Mouse (Mus musculus): ENCODE measurements around the gene Atrnl1.
"Not testable (repeated sequence)": the region's sequence is repeated elsewhere in the genome, so short reads cannot be mapped to it uniquely, and the experiment has no call there.

Gene Atrnl1

GRCm38 (mm10) chr19:57963874-57964273, 353.0 kb downstream of the Atrnl1 start:
- no peak for DNase-seq (ENCODE audit: low spot score in 2 of 2)

- DNase-seq (ENCODE audit: low spot score in 2 of 2): peak; percentile 73 to 80
These were observed 358.9 kb downstream of the Atrnl1 start for GRCm38 (mm10) chr19:57969766-57970165.

DNA sequence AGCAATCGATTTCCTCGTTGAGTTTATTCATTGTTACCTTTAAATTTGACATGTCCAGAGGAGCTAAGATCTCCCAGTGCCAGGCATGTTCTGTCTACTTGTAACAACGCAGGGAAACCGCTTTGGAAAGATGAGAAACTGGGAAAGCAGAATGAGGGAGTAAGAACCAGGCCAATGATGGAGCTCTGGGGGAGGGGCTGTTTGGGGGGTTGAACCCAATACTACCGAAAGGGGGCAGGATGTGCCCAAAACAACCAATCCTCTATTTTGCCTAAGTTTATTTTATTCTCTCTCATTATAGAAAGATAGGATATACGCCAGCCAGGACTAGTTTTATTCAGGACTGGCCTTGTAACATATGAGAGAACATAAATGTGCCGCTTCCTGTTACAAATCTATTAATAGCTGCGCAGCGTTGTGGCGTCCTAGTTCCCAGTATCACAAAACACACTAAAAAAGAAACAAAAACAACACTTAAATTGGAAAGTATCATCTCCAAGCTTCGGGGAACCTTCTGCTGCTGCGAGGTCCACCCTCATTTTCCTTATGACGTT, 359.6 kb downstream of the Atrnl1 start:
- peak; percentile 33 to 44 for DNase-seq (ENCODE audit: low spot score in 2 of 2)

GRCm38 (mm10) chr19:57975201-57975600, 364.4 kb downstream of the Atrnl1 start:
- no peak for DNase-seq (ENCODE audit: low spot score in 2 of 2)

DNA sequence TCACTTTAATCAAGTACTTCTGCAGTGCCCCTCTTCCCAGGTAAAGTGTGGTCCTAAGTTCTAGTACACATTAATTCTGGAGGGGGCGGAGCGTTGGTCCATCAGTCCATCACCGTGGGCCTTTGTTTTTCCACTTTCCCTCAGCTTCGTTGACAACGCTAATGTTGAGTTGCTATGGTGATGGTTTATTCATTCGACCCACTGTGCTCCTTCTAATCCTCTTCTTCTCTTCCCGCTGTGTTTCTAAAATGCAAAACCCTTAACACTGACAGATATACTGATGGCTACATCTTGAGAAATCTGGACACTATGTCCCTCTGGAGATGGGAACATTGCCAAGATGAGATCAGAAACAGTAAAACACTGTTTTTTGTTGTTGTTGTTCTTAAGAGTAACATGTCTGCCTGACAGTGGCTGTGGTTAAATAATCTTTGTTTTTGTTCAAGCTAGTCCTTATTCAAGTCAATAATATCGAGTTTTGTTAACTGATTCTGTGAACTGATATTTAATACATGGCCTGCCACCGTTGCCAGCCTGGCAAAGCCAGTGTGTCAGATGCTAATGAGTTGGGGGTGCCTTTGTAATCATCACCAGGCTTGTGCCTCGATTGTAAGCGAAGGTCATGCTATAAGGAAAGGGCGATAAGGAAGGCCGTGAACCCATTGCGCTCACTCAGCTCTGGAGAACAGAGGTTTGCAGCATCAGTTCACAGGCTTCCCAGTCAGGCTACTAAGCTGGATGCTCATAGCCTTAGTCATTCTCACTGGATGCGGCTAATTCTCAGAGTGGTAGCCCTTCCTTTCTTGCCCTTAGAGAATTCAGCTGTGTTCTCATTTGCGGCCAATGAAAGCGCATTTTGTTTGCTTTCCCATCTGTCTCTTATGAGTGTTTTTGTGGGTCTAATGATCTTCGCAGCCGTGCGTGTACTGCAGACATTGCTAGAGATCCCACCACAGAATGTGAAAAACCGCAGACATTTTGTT, 375.4 kb downstream of the Atrnl1 start:
- no peak for DNase-seq (ENCODE audit: low spot score in 2 of 2)

- DNase-seq (ENCODE audit: low spot score in 2 of 2): no peak
These were observed 377.0 kb downstream of the Atrnl1 start for GRCm38 (mm10) chr19:57987696-57988393.

DNA sequence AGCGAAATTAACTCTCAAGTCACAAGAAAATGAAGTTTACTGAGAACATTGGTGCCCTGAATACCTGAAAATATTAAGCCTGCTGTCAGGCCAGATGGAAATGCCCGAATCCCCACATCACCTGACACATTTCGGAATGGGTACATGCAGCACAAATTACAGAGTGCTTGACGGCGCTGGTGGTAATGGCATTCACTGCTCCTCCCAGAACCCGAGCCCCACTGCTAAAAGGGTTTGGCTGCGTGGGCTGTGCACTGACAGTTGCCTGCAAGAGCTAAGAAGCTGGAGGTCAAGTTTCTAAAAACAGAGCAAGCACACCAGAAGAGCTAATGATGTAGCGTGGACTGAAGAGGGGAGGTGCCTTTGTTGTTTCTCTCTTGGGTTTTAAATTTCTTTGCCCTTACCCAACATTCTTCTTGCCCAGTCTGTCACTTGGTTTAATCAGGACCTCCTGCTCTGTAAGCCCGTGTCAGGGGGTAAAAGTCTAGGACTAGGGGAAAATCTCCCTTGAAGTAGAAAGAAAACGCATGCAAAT, 377.8 kb downstream of the Atrnl1 start:
- DNase-seq (ENCODE audit: low spot score in 2 of 2): no peak

DNA sequence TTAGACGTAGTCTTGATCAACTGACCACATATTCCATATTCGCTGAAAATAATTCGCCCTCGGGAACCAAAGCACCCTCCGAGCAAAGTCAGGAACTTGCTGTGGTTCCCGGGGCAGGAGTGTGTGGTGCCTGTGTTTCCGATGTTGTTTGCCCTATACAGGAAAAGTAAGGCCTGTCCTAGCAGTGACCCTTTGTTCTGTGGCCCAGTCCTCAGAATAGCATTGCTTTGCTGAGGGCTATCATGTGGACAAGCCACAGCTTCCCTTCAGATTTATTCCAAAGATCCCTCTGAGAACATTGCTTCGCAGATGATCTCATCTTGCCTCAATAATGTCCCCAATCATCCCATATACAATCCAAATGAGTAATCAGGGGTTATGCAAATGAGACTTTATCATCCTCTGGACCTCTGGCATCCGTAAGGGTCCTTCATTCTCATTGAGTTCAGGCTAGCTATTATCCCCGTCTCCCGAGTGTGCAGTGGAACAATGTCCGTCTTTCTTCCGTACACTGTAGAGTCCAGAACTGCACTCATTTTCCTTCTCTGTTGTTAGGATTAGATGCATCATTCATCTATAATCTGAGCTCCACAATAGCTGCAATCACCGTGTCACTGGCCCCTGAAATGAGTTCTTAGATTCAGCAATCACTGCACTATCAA, 380.4 kb downstream of the Atrnl1 start:
- no peak for DNase-seq (ENCODE audit: low spot score in 2 of 2)

DNA sequence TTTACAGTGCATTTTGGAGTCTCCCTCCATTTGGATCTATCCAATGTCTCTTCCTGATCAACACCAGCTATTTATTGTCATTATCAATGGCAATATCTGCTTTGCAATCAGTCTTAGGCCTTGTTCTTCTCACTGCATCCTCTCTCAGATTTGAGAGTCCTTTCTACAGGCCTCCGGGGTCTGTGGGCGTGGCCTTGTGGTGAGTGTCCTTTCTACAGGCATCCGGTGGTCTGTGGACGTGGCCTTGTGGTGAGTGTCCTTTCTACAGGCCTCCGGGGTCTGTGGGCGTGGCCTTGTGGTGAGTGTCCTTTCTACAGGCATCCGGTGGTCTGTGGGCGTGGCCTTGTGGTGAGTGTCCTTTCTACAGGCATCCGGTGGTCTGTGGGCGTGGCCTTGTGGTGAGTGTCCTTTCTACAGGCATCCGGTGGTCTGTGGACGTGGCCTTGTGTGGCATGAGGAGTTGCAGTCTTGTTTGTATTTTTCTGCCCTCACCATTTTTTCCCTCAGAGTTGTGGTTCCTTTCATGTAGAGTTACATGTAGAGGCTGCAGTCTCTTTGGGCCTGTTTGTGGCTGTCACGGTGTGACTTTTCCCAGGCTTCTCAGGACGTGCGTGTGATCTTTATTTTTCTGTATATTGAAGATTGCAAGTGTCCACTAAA, 383.5 kb downstream of the Atrnl1 start:
- not testable (repeated sequence) for DNase-seq (ENCODE audit: low spot score in 2 of 2)

DNA sequence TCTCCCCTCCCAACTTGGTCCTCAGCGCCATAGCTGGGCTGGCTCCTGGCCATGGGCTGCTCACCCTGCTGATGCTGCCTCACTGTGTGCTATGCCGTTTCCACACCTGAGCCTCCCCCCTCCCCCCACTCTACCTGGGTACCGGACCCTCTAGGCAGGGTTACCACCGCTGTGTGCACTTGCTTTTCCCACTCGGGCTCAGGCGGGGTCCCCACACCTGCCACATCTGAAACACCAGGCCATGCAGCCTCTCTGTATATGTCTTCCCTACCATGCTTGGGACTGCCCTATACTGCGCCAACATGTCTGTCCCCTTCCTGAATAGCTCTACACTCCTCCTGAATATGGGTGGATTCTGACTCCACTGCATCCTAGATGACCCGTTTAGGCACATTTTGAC, 384.2 kb downstream of the Atrnl1 start:
- DNase-seq (ENCODE audit: low spot score in 2 of 2): no peak

DNA sequence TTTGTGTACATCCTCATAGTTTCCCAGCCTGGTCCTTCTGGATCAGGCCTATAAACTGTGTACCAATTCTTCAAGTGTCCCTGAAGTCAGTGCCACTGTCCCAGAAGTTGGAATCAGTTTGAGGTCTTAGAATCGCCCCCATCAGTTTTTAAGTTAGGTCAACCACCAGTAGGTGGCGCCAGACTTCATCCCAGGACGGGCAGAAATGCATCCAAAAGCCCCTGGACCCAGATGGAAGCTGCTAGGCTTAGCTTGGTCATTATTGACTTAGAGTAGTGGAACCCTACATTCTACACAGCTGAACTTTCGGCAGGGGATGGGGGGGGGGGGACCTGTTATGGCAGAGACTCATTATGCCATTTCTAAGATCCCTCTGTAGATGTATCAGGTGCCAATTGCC, 387.1 kb downstream of the Atrnl1 start:
- DNase-seq (ENCODE audit: low spot score in 2 of 2): no peak

- no peak for DNase-seq (ENCODE audit: low spot score in 2 of 2)
These were observed 400.8 kb downstream of the Atrnl1 start for GRCm38 (mm10) chr19:58011636-58012035.

DNA sequence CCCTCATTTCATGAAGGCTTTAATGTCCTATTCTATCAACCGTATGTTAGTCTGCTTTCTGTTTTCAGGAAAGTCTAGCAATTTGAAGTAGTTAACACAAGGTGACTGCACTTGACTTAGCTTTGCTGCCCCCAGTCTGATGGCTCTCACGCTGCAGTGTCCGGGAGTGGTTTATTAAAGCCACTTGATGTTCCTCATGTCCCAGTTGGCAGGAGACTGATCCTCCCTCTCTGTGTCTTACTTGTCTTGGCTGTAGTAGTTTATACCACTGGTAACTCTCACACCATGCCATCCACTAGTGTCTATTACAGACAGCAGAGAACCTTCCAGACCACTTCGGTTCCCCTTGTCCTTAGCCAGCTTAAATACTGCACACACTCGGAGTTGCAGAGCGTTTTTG, 404.9 kb downstream of the Atrnl1 start:
- no peak for DNase-seq (ENCODE audit: low spot score in 2 of 2)

DNA sequence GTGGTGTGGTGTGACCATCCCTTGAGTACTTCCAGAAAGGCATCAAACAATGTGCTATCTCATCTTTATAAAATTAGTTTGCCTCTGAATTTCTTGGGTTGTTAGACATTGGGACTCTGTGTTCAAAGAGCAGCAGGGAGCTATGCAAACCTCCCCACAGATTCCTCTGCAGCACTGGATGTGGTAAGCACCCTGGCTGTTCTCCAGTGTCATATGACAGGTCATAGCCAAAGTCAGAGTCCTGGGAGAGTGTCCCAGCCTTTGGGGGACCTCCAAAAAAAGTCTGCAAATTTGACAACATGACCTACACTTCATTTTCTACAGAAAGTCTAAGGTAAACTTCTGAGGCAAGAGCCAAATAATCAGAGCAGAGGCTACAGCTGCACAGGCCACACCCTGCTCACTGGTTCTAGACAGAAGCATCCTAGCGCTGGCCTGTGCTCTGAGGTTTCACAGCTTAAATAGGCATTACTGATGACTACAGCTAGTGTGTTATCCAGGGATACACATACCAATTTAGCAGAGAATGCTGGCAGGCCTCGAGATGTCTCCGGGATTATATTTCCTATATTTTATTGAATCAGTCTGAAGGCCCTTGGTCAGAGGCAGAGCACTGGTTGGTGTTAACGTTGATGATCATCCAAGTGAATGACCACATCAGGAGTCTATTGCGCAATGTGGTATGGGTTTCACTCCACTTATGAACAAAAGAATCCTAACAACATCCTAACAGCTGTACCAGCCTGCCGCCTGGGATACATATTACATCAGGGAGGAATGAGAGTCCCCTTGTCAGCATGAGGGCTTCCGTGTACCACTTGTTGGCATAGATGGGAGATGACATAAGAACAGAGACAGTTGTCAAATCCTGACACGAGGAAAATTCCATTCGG, 406.0 kb downstream of the Atrnl1 start:
- DNase-seq (ENCODE audit: low spot score in 2 of 2): no peak

- no peak for DNase-seq (ENCODE audit: low spot score in 2 of 2)
These were observed 406.6 kb downstream of the Atrnl1 start for GRCm38 (mm10) chr19:58017468-58017867.

DNA sequence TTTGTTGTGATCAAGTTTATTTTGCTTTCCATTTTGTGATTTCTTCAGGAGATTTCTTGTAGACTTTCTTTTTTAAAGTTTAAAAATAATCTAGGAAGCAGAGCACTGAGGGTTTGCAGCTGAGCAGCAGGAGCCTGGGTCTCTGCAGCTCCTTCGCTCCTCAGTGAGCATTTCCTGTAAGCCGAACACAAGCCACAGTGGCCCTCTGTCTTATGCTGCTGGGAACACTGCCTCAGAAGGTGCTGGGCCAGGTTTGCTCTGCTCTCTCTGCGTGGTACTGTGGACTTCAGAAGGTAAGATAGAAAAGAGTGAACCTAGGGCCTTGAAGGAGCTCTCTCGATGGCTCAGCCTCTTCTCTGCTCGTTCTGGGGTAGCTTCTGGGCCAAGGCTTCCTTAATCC, 407.9 kb downstream of the Atrnl1 start:
- DNase-seq (ENCODE audit: low spot score in 2 of 2): no peak

DNA sequence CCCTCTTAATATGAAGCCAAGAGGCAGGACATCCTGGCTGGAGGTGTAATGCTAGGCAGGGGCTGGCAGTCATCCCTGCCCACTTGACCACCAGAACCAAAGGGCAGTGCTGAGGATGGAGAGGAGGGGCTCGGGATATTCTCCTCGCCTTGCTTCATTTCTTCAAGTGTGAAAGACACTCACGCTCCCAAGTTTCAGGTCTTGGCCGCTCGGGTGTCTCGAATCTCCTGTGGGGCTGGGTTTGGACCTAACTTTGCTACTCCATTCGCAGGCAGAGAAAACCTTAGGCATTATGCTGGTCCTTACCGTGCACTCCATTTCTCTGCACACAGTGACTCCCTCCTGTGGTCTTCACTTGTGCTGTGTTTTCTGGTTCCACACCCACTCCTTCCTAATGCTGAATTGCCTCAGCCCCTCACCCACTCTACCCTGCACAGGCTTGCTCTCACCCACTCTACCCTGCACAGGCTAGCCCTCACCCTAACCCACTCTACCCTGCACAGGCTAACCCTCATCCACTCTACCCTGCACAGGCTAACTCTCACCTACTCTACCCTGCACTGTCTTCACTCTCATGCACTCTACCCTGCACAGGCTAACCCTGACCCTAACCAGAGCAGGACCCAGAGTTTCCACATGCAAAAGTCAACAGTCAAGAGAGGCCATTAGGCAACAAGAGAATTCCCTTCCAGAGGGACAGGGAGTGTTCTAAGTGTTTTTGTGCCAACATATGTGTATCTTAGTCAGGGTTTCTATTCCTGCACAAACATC, 410.9 kb downstream of the Atrnl1 start:
- no peak for DNase-seq (ENCODE audit: low spot score in 2 of 2)

DNA sequence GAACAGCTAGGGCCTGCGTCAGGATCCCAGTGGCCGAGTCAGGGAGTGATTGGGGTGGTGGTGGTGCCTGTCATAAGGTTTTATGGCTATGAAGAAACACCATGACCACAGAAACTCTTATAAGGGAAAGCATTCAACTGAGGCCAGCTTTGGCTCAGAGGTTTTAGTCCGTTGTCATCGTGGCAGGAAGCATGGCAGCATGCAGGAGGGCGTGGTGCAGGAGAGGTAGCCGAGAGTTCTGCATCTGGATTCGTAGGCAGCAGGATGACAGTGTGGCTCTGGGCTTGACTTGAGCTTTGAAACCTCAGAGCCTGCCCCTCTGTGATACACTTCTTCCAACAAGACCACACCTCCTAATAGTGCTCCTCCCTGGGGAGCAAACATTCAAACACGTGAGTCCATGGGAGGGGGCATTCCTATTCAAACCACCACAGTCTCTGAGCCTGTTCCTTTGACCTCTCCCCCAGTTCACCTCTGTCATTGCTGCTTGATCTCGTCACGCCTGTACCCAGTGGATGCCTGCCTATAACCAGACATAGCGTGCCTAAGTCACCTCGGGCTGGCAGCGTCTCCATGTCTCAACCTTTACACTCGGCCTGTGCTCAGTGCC, 412.5 kb downstream of the Atrnl1 start:
- no peak for DNase-seq (ENCODE audit: low spot score in 2 of 2)

DNA sequence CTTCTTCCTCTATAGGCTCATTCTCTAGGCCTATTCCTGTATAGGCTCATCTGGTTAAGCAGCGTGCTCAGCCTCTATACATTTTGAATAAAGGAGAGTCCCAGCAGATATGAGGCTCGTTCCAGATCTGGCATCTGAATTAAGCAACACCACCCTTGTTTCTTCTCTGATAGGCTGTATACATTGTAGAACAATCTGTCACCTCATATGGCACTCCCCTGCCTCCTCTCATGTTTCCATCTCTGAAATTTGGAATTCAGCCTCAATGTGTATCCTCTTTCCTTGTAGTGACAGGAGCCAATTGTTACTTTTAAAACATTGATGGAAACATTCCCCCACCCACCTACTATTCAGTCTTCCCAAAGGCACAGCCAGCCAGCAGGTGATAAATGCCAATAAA, 414.2 kb downstream of the Atrnl1 start:
- DNase-seq (ENCODE audit: low spot score in 2 of 2): no peak
